Mouse (Mus musculus): Measurements from ENCODE around the gene Spert. TPM values are rescaled to one million over a fixed set of nuclear protein-coding genes. Genes with fewer than 3 reads are reported as not detected.

Spert gene
- polyA plus RNA-seq, 1 experiment from 2014 or later = not detected

- WGBS = 72% methylated on average over 7 of the region's 7 CpGs
- Histone ChIP-seq H3K27ac (replicated peaks; ENCODE audit: low read depth, low read length) (no peak overlapping the region), H3K4me2 (ENCODE audit: low read depth, low read length) (no peak overlapping the region), H3K9ac (replicated peaks; ENCODE audit: low read length) (no peak overlapping the region), H3K27me3 (ENCODE audit: control insufficient read depth, insufficient read depth, low read length) (no peaks in the 10 kb centered on the region), H3K9me3 (replicated peaks; ENCODE audit: control insufficient read depth, low read length) (no peaks in the 10 kb centered on the region), H3K4me3 (ENCODE audit: low read depth, low read length) (no peak overlapping the region), H3K4me1 (ENCODE audit: control insufficient read depth, insufficient read depth, low read length) (no peaks in the 10 kb centered on the region), H3K36me3 (replicated peaks; ENCODE audit: control insufficient read depth, insufficient read depth, low read depth, low read length) (no peaks in the 10 kb centered on the region)
- ATAC-seq (replicated peaks; ENCODE audit: insufficient number of reproducible peaks, low FRiP score, low TSS enrichment, low read depth) (no peak), DNase-seq (ENCODE audit: low spot score) (no peak)
Measured at GRCm38 (mm10) chr14:75622984-75623383, 30.1 kb upstream of the Spert start.

GRCm38 (mm10) chr14:75616375-75616774 is 23.5 kb upstream of the Spert start:
- Histone ChIP-seq H3K27me3 (ENCODE audit: control insufficient read depth, insufficient read depth, low read length) (no peaks in the 10 kb centered on the region), H3K4me2 (ENCODE audit: low read depth, low read length) (no peak overlapping the region), H3K36me3 (replicated peaks; ENCODE audit: control insufficient read depth, insufficient read depth, low read depth, low read length) (no peaks in the 10 kb centered on the region), H3K4me1 (ENCODE audit: control insufficient read depth, insufficient read depth, low read length) (no peaks in the 10 kb centered on the region), H3K9ac (replicated peaks; ENCODE audit: low read length) (no peak overlapping the region), H3K4me3 (ENCODE audit: low read depth, low read length) (no peak overlapping the region), H3K9me3 (replicated peaks; ENCODE audit: control insufficient read depth, low read length) (no peaks in the 10 kb centered on the region), H3K27ac (replicated peaks; ENCODE audit: low read depth, low read length) (no peak overlapping the region)
- WGBS = 80% methylated on average over 6 of the region's 6 CpGs
- DNase-seq (ENCODE audit: low spot score) = no peak
- no peak for ATAC-seq (replicated peaks; ENCODE audit: insufficient number of reproducible peaks, low FRiP score, low TSS enrichment, low read depth)

GRCm38 (mm10) chr14:75609176-75609575 is 16.3 kb upstream of the Spert start:
- H3K4me3 ChIP-seq (ENCODE audit: low read depth, low read length) = no peak overlapping the region
- H3K36me3 ChIP-seq (replicated peaks; ENCODE audit: control insufficient read depth, insufficient read depth, low read depth, low read length) = no peaks in the 10 kb centered on the region
- no peaks in the 10 kb centered on the region for H3K4me1 ChIP-seq (ENCODE audit: control insufficient read depth, insufficient read depth, low read length)
- no peak overlapping the region for H3K4me2 ChIP-seq (ENCODE audit: low read depth, low read length)
- no peaks in the 10 kb centered on the region for H3K27me3 ChIP-seq (ENCODE audit: control insufficient read depth, insufficient read depth, low read length)
- H3K27ac ChIP-seq (replicated peaks; ENCODE audit: low read depth, low read length) = no peak overlapping the region
- WGBS = 87% methylated on average over 2 of the region's 2 CpGs
- DNase-seq (ENCODE audit: low spot score) (no peak), ATAC-seq (replicated peaks; ENCODE audit: insufficient number of reproducible peaks, low FRiP score, low TSS enrichment, low read depth) (no peak)
- no peak overlapping the region for H3K9ac ChIP-seq (replicated peaks; ENCODE audit: low read length)
- no peaks in the 10 kb centered on the region for H3K9me3 ChIP-seq (replicated peaks; ENCODE audit: control insufficient read depth, low read length)

- Histone ChIP-seq H3K4me3 (ENCODE audit: low read depth, low read length) (no peak overlapping the region), H3K9ac (replicated peaks; ENCODE audit: low read length) (no peak overlapping the region)
Measured at GRCm38 (mm10) chr14:75583870-75584269, 9.0 kb downstream of the Spert start.

GRCm38 (mm10) chr14:75579010-75579409 is 13.9 kb downstream of the Spert start:
- Histone ChIP-seq H3K27ac (replicated peaks; ENCODE audit: low read depth, low read length) (no peak overlapping the region), H3K27me3 (ENCODE audit: control insufficient read depth, insufficient read depth, low read length) (no peaks in the 10 kb centered on the region), H3K4me1 (ENCODE audit: control insufficient read depth, insufficient read depth, low read length) (no peaks in the 10 kb centered on the region), H3K36me3 (replicated peaks; ENCODE audit: control insufficient read depth, insufficient read depth, low read depth, low read length) (no peaks in the 10 kb centered on the region), H3K4me3 (ENCODE audit: low read depth, low read length) (no peak overlapping the region), H3K9ac (replicated peaks; ENCODE audit: low read length) (no peak overlapping the region), H3K4me2 (ENCODE audit: low read depth, low read length) (no peak overlapping the region), H3K9me3 (replicated peaks; ENCODE audit: control insufficient read depth, low read length) (no peaks in the 10 kb centered on the region)
- DNase-seq (ENCODE audit: low spot score) (no peak), ATAC-seq (replicated peaks; ENCODE audit: insufficient number of reproducible peaks, low FRiP score, low TSS enrichment, low read depth) (no peak)
- 87% methylated on average over 6 of the region's 6 CpGs for WGBS

More at GRCm38 (mm10) chr14:75583870-75584269, 9.0 kb downstream of the Spert start:
- no peaks in the 10 kb centered on the region for H3K36me3 ChIP-seq (replicated peaks; ENCODE audit: control insufficient read depth, insufficient read depth, low read depth, low read length)
- no peak overlapping the region for H3K4me2 ChIP-seq (ENCODE audit: low read depth, low read length)
- no peak overlapping the region for H3K27ac ChIP-seq (replicated peaks; ENCODE audit: low read depth, low read length)
- no peaks in the 10 kb centered on the region for H3K9me3 ChIP-seq (replicated peaks; ENCODE audit: control insufficient read depth, low read length)
- 86% methylated on average over 12 of the region's 12 CpGs for WGBS
- no peaks in the 10 kb centered on the region for H3K4me1 ChIP-seq (ENCODE audit: control insufficient read depth, insufficient read depth, low read length)
- DNase-seq (ENCODE audit: low spot score) (no peak), ATAC-seq (replicated peaks; ENCODE audit: insufficient number of reproducible peaks, low FRiP score, low TSS enrichment, low read depth) (no peak)
- no peaks in the 10 kb centered on the region for H3K27me3 ChIP-seq (ENCODE audit: control insufficient read depth, insufficient read depth, low read length)

GRCm38 (mm10) chr14:75566303-75566702 is 26.6 kb downstream of the Spert start:
- Histone ChIP-seq H3K4me3 (ENCODE audit: low read depth, low read length) (no peak overlapping the region), H3K36me3 (replicated peaks; ENCODE audit: control insufficient read depth, insufficient read depth, low read depth, low read length) (no peaks in the 10 kb centered on the region), H3K27me3 (ENCODE audit: control insufficient read depth, insufficient read depth, low read length) (no peaks in the 10 kb centered on the region), H3K4me1 (ENCODE audit: control insufficient read depth, insufficient read depth, low read length) (no peaks in the 10 kb centered on the region), H3K27ac (replicated peaks; ENCODE audit: low read depth, low read length) (no peak overlapping the region), H3K9ac (replicated peaks; ENCODE audit: low read length) (no peak overlapping the region), H3K4me2 (ENCODE audit: low read depth, low read length) (no peak overlapping the region), H3K9me3 (replicated peaks; ENCODE audit: control insufficient read depth, low read length) (no peaks in the 10 kb centered on the region)
- 88% methylated on average over 3 of the region's 3 CpGs for WGBS
- DNase-seq (ENCODE audit: low spot score) (no peak), ATAC-seq (replicated peaks; ENCODE audit: insufficient number of reproducible peaks, low FRiP score, low TSS enrichment, low read depth) (no peak)

GRCm38 (mm10) chr14:75565534-75566140 is 27.3 kb downstream of the Spert start:
- 62% methylated on average over 14 of the region's 14 CpGs for WGBS
- no peaks in the 10 kb centered on the region for H3K27me3 ChIP-seq (ENCODE audit: control insufficient read depth, insufficient read depth, low read length)
- no peak overlapping the region for H3K27ac ChIP-seq (replicated peaks; ENCODE audit: low read depth, low read length)
- no peaks in the 10 kb centered on the region for H3K9me3 ChIP-seq (replicated peaks; ENCODE audit: control insufficient read depth, low read length)
- no peaks in the 10 kb centered on the region for H3K4me1 ChIP-seq (ENCODE audit: control insufficient read depth, insufficient read depth, low read length)
- no peaks in the 10 kb centered on the region for H3K36me3 ChIP-seq (replicated peaks; ENCODE audit: control insufficient read depth, insufficient read depth, low read depth, low read length)
- ATAC-seq (replicated peaks; ENCODE audit: insufficient number of reproducible peaks, low FRiP score, low TSS enrichment, low read depth) = no peak; the same call in 1 of the 2 replicates
- DNase-seq (ENCODE audit: low spot score) = no peak
- no peak overlapping the region for H3K9ac ChIP-seq (replicated peaks; ENCODE audit: low read length)
- H3K4me3 ChIP-seq (ENCODE audit: low read depth, low read length) = no peak overlapping the region
- H3K4me2 ChIP-seq (ENCODE audit: low read depth, low read length) = no peak overlapping the region

- Histone ChIP-seq H3K9ac (replicated peaks; ENCODE audit: low read length) (no peak overlapping the region), H3K27ac (replicated peaks; ENCODE audit: low read depth, low read length) (no peak overlapping the region), H3K4me3 (ENCODE audit: low read depth, low read length) (no peak overlapping the region), H3K36me3 (replicated peaks; ENCODE audit: control insufficient read depth, insufficient read depth, low read depth, low read length) (no peaks in the 10 kb centered on the region), H3K4me1 (ENCODE audit: control insufficient read depth, insufficient read depth, low read length) (no peaks in the 10 kb centered on the region), H3K4me2 (ENCODE audit: low read depth, low read length) (no peak overlapping the region), H3K27me3 (ENCODE audit: control insufficient read depth, insufficient read depth, low read length) (no peaks in the 10 kb centered on the region), H3K9me3 (replicated peaks; ENCODE audit: control insufficient read depth, low read length) (no peaks in the 10 kb centered on the region)
- DNase-seq (ENCODE audit: low spot score) (peak; percentile 43), ATAC-seq (replicated peaks; ENCODE audit: insufficient number of reproducible peaks, low FRiP score, low TSS enrichment, low read depth) (no peak)
- 36% methylated on average over 9 of the region's 9 CpGs for WGBS
Measured at GRCm38 (mm10) chr14:75561577-75562331, 31.2 kb downstream of the Spert start.

Data from embryonic facial prominence, embryonic 11.5 days (tissue).